Mouse (Mus musculus): ENCODE measurements around the gene Aspn.

Aspn gene

DNA sequence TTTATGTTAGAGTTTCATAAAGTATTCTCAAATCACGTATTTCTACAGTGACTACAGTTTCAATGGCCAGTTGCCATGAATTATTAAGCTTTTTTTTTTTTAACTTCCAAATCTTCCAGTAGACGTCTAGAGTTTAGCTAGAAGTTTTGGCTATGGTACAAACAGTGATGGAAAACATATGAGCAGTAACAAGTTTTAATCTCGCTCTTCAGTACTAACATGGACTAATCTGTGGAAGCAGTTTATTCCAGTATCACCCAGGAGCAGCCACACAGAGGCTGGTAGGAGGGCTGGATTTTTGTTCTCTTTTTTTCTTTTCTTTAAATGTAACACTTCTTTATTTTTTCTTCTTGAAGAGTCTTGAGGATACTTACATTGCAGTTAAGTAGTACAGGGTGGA lies at the start of gene Aspn:
TSS of gene Aspn (plus strand) at position 165 of the 400 bp plus-strand sequence.
- no peak for DNase-seq (ENCODE audit: low spot score in 2 of 2)

DNA sequence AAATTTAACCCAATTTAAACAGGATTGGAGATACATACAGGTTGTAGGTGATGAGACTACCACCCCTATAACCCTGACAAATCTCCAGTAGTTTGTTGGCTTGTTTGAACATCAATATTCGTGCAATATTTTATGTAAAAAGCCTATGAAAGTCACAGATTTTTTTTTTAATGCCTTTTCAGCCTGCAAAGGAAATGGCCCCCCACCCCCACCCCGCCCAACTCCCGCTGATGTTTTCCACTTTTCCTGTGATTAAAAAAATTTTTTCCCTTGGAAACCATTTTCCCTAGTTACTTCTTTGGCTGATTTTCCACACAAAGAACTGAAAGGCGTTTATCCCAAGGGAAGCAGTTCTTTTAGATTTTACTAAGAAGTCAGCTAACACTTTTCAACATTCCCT lies 39.7 kb upstream of the Aspn start, which contains the start of gene Ecm2:
TSS of gene Ecm2 (plus strand) at position 301 of the 400 bp plus-strand sequence.
- DNase-seq (ENCODE audit: low spot score in 2 of 2) = no peak

DNA sequence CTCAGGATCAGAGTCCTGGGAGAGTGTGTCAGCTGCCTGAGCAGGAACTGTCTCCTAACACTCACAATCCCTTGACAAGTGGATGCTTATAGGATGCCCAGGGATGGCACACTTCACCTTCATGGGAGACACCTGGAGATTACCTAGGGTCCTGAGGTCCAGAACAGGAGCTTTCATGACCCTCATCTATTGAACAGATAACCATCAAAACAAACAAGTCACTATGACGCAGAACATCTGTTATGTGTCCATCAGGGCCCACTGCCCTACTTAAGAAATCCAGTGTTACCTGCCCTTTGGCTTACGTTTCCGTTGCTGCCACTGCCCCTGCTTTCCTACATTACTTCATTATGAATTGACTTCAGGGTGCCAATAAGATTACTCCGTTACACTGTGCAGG lies 38.5 kb upstream of the Aspn start:
- DNase-seq (ENCODE audit: low spot score in 2 of 2) = no peak

DNA sequence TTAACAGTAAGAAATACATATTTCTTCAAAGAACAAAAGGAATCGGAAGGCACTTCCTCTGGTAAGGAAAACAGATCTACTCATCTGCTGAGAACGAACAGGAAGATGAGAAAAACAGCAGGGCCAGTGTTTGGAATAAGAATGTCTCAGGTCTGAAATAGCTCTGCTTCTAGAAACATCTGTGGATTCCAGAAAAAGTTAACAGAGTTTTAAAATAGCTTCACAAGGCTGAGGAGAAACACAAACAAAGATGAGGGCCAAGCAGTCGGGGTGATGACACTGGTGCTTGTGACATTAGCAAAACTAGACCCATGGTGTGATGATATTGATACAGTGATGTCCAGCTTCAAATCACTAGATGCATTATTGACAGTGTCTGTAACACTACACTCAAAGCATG lies 37.1 kb upstream of the Aspn start:
- no peak for DNase-seq (ENCODE audit: low spot score in 2 of 2)

DNA sequence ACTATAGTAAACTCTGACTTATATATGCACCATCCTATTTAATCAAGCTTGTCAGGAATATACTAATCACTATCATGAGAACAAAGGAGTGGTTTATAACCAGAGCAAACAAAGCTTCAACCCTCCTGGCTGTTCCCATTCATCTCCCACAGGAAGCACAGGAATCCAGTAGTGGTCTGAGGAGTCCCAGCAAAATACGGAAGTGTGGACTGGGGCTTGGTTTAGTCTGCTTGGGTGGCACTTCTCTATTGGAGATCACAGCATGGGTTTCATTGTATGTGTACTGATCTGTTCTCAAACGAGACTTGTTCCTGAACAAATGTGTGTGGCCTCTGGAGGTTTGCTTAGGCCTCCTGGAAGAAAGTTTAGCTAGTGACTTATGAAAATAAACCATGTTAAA lies 25.5 kb upstream of the Aspn start:
- no peak for DNase-seq (ENCODE audit: low spot score in 2 of 2)

DNA sequence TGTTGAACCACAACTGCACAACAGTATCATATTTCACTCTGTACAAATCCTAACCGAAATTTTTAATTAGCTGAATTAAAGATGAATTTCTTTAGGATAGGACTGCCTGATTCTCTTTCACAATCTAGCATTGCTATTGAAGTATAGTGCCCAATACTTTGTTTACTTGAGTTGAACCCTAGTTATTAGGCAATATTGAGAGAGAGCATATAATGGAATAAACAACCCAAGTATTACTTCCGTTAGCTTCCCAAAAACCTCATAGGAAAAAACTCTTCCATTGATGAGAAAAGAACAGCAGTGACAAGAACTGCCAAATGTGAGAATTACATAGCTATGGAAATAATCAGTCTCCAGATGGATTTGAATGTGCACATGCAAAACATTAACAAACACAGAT lies 18.0 kb upstream of the Aspn start:
- DNase-seq (ENCODE audit: low spot score in 2 of 2) = no peak

DNA sequence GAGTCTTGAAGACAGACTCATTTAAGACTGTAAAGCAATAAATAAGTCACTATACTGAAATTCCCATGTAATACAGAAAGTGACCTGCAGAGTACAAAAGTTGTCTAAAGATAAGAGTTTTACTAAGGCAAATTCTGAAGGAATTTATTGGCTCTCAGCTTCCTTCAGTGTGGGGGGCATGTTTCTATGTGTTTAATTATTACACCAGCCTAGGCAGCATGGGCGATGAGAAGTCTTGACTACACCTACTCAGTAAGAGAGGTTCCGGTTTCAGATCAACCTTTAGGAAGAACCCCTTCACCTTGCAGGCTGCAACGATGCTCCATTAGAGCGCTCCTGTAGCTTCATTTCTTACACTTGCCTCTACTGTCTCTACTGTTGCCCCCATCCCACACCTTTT lies 13.6 kb upstream of the Aspn start:
- DNase-seq (ENCODE audit: low spot score in 2 of 2) = no peak

DNA sequence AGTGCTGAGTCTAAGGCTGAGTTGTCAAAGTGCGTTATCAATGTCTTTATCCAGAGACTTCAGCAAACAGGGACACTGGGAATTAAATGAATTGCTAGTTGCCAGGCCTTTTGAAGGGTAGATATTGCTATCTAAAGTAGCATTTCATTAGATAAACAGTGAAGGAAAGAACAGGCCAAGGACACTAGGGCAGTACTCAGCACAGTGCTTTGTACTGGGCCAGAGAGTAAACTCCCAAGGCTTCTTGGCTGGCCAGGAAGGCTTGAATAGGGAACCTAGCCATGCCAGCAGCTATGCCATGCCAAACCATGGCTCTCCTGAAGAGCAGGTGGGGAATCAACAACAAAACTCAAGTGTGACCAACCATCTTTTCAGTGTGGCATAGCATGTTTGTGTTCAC lies 7.3 kb upstream of the Aspn start:
- no peak for DNase-seq (ENCODE audit: low spot score in 2 of 2)

DNA sequence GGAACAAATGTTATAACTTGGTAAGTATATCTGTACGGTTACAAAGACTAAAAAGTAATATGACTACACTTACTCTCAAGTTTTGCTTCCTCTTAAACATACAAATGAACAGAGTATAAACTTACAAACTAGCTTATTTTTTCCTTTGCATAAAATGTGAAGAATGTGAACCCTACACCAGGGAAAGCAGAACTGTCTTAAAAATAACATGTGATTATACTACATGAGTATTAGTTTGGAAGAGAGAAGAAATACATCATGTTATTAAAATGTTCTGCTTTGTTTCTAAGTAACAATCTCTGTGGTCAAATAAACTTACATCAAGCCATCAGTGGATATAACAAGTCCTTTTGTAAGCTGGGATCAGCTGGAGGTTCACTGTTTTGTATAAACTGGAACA lies 5.5 kb upstream of the Aspn start:
- DNase-seq (ENCODE audit: low spot score in 2 of 2) = no peak

DNA sequence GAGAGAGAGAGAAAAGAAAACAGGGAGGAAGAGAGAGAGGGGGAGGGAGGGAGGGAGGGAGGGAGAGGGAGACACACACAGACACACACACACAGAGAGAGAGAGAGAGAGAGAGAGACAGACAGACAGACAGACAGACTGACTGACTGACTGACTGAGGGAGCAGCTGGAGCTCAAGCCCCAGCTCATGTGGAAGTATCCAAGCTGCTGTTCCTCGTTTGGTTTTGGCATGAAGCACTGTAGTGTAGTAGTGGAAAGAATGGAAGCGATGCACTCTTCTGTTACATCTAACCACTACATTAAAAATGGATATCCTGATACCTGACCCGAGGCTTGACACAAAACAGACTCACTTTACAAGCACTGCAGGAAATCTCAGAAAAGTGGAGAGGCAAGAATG lies 1.4 kb downstream of the Aspn start:
- no peak for DNase-seq (ENCODE audit: low spot score in 2 of 2)

DNA sequence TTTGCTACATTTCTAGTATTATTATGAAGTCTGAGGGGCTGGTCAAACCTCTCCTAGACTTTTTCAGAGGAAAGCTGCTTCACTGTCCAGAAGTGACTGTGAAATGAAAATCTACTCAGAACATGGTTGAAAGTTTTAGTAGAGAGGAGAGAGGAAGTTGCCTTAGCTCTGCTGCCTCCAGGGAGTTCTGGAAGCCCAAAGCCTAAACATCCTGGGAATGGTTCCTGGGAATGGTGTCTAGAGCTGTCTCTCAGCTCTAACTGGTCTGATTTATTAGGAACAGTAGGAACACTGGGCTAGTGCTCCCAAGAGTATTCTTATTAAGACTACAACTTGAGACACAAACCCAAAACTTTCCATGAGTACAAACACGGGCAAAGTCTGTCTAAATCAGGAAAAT lies 2.3 kb downstream of the Aspn start:
- no peak for DNase-seq (ENCODE audit: low spot score in 2 of 2)

DNA sequence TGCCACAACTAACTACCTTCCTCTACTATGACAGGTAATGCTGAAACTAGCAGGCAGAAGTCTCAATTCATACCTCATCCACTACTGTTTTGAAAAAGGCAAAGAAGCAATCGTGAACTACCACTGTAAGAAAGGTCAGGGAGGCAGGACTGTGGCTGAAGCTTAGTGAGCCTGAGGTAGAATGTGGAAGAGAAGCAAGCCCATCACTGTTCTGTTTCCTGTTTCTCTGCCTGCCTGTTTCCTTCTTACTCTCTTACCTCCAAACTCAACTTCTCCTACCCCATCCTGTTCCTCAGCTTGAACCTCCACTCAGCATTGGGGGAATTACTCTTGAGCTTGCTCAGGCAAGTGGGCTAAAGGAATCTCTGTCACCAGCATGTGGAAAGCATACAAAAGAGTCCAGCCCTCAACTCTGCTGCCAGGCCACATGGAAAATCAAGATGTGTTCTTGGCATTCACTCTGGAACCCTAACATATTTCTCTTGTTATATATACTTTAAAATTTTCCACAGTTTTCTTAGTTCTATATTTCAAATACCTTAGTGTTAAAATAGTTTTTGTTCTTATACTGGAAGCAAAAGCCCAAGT lies 3.4 kb downstream of the Aspn start:
- DNase-seq (ENCODE audit: low spot score in 2 of 2) = no peak

DNA sequence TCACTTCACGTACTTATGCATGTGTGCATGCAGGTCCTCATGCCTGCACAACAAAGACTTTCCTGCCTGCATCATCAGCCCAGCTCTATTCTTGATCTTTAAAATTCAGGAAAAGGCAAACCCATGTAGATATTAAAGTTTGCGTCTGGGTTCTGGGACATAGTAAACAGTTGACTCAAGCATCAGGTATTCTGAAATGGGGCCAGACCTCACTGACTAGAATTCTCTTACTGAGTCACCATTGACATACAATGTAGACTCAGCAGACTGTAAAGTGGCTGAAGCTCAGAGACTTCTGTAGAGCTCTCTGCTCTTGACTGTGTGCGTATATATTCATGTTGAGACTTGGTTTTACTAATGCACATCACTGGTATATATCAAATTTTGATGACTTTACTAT lies 5.4 kb downstream of the Aspn start:
- no peak for DNase-seq (ENCODE audit: low spot score in 2 of 2)

DNA sequence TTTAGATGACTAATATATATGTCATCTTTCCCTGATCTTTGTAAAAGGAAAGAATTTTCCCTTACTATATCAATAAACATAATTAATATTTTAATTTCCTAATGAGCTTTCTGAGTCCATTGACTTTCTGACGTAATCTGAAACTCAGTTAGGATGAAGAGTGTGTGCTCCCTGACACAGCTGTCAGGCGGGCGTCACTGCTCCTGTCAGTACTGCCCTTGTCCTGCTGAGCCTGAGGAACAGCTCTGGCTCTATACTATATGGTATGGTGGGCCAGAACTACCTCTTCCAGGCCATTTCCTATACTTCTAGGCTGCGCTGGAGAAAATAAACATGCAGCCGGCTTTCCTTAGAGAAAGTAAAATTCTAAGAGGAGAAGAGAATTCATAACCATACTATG lies 10.3 kb downstream of the Aspn start:
- no peak for DNase-seq (ENCODE audit: low spot score in 2 of 2)

DNA sequence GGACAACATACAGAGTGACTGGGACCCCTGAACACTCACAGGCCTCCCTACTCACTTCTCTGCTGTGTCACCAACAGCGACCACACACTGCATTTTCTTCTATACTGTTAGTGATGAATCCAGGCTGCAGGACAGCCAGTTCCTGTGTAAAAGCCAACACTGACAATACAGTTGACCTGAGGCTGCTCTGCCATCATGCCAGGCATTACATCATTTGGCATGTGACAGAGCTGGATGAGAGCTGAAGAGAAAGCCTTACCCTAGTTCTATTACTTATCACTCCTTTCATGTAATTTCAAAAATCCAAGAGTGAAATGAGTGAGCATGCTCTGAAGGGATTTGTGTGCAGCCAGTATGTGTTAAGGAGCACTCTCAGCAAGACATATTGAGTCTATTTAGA lies 12.0 kb downstream of the Aspn start:
- DNase-seq (ENCODE audit: low spot score in 2 of 2) = no peak

DNA sequence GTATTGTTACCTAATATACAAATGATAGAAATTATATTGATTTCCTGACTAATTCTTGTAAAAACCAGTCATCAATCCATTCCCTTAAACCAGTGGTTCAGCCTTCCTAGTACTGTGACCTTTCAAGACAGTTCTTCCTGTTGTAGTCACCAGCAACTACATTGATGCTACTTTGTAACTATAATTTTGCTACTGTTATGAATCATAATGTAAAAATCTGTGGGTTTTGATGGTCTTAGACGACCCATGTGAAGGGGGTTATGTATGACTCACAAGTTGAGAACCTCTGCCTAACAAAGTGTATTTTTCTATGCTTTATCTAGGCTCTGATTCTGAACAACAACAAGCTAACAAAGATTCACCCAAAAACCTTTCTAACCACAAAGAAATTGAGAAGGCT lies 12.7 kb downstream of the Aspn start:
- DNase-seq (ENCODE audit: low spot score in 2 of 2) = no peak

DNA sequence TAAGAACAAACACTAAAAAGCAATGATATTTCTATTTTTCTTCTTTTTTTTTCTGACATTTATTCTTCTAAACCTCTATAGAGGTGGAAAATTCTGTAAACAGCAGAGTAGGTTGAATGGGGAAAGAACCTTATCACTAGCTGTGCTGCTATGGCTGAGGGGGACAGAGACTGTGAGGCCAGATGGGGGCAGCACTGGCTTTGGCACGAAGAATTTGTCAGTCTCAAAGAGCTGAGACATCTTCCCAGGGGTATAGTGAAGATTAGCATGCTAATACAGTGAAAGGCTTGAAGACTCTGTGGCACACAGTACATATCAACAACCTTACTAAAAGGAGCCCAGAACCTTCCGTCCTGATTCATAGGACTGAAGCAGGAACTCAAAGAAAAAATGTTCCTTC lies 14.9 kb downstream of the Aspn start:
- DNase-seq (ENCODE audit: low spot score in 2 of 2) = no peak

DNA sequence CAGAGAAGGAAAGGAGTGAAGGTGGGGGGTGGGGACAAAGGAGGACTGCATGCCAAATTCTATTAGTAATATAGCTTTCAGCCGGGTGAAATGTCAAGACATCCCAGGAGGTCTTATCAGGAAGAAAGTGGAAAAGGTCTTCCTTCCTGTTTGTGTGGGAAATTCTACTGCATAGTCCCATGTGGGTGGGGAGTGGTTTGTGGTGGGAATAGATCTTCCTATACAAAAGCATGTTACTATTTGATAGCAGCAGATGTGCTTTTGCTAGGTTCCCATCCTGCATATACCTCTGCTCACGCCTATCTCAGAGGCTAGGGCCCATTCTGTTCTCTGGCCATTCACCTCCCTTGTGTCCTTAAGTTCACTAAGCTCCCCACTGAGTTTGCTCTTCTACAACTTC lies 16.6 kb downstream of the Aspn start:
- no peak for DNase-seq (ENCODE audit: low spot score in 2 of 2)

DNA sequence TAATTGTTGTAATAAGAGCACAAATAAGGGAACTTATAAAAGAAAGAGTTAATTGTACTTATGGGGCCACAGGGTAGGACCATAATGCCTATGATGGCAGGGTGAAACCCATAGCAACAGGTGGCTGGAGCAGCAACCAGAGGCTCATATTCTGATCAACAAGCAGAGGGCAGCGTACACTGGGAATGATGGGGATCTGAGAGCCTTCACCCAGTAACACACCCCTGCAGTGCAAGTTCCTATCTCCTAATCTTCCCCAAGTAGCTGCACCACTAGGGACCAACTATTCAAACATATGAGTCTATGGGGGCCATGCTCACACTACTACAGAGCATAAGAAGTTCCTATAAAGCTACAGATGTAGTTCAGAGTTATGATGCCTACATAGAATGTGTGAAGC lies 20.1 kb downstream of the Aspn start:
- no peak for DNase-seq (ENCODE audit: low spot score in 2 of 2)

DNA sequence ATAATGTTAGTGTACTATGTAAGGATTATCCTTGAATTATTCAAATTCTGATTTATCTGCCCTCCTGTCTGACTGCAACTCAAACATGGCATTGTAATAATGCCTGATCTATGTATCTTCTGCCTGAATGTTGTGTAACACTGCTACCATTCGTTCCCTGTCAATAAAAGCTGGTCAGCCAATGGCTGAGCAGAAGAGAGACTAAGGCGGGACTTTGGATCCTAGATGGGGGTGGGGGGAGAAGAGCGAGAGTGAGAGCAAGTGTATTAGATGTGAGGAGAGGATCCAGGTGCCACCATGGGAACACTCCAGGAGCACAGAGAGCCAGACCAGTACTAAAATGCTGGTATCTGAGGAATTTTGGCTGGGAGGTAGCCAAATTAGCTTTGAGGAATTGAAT lies 26.1 kb downstream of the Aspn start:
- DNase-seq (ENCODE audit: low spot score in 2 of 2) = no peak

DNA sequence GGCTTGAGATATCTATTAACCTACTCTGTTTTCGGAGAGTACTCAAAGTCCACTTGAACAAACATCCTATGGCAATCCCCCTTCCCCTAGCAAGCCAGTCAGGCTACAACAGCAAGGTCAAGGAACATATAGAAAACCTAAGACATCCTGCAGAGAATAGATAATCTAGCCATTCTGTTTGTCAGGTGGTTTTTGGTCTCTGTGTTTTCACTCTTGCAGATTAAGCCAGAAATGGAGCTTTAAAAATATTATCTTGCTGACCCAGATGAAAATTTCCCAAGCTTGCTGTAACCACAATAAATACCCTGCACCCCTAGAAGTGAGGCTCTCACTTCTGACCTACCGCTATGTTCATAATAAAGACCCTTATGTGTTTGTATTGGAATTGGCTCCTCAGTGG lies 27.2 kb downstream of the Aspn start:
- DNase-seq (ENCODE audit: low spot score in 2 of 2) = no peak

DNA sequence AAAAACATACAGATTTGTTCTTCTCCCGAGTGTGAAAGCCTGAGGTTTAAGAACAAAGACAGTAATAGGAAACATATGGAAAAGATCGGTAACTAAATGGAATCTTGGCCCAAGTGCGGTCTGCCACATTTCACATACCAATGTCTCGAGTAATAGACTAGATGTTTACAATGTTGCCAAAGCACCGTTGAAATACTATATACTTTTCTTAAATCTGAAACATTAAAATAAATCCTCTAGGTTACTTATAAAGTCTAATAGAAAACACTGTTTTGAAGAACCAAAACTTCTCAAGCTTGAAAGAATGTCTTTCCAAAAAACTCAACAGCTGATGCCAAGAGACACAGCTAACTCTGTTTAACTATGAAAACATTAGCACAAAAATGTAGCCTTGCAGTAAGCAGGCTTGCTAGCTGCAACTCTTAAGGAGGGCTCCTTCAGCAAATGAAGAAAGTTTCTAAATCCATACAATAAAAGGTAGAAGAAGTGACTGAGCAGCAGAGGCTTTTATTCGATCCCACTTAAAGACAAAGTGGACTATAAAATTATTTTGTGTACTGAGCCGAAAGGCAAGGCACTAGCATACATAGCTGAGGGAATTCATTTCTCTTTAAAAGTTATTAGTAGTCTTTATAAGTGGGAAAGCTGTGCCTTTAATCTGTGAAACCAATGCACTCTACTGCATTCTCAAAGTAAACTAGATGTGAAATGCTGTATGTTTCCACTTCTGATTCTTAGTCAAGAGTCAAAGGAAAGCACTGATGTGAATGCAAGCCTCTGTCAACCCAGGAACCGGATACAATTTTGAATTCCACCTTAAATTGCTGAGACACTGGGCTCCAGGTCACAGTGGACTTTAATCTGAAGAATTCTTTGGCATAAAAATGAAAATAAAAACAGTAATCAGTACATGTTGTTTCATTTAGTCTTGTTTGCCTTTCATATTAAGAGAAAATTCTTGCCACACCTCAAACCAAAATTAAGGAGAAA lies 37.6 kb downstream of the Aspn start, which contains the start of gene Omd:
TSS of gene Omd (plus strand) at position 922 of the 990 bp plus-strand sequence.
- no peak for DNase-seq (ENCODE audit: low spot score in 2 of 2)

DNA sequence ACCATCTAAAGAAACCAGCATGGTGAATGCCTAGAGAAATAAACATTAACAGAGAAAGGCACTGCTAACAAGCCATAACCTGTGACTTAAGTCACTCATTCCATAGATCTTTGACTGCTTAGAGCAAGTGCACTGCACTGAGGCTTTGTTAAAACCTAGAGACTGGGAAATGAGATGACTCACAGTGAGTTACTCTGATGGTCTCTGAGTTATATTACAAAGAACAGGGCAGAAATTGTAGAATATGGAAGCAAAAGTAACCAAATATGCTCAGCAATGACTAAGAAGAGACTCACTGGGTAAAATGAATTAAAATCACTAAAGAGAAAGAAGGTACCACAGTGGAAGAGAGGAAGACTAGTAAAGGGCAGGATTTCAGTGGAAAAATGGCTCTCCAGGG lies 39.6 kb downstream of the Aspn start:
- no peak for DNase-seq (ENCODE audit: low spot score in 2 of 2)
